Mouse (Mus musculus): ENCODE measurements around the gene Phf19.

The Phf19 gene

DNA sequence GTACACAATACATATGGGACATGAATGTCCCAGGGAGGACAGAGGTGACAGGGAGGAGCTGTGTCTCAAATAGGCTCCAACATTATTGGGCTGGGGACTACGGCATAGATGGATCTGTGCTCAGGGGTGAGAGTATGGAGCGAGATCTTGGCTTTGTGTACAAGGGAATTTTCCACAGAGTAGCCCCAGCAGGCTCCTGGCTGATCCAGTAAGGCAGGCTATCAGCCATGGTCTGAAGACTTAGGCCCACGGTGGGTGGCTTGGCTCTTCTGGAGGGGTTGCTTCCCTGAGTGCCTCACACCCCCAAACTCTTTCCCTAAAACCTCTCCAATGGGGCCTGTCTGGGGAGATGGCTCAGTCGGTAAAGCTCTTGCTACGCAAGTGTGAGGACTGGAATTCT, 26.4 kb upstream of the Phf19 start:
- DNase-seq (ENCODE audit: extremely low spot score, low read depth, low spot score): no peak

DNA sequence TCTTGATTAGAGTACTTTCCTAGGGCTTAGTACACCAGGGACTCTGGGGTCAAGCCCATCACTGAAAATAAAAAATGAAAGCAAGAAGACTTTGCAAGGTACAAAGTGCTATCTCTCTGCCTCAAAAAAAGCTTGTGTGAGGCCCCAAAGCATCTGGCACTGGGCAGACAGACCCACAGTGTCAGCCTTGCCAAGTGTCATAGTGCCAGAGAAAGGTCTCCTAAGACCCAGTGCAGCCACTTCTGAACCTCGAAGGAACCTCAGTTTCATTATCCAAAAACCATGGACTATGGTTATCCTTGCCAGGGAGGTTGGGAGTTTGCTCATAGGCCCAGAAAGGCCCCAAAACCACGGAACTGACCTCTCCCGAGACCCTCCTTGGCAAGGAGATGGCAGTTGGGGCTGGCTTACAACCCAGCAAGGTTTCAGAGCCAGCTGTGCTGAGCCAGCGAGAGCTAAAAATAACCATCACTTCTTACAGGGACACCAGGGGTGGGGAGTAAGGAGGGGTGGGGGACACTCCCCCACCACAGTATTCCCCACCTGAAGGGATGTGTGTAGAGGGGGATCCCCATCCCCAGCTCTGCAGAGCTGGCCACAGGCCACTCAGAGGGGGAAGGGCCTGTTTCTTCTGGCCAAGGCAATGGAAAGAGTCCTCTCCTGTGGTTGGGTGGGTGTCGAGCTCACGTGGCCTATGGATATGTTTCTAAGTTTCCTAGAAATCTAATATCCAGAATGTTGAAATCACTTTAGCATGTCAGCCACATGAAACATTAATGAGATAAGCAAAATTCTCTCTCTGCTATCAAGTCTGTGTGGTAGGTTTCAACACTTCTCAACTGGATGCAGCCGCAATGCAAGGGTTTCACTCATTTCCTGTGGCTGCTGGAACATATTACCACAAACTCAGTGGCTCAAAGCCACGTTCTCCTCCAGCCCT, 24.7 kb upstream of the Phf19 start:
- no peak for DNase-seq (ENCODE audit: extremely low spot score, low read depth, low spot score)

GRCm38 (mm10) chr2:34937460-34937859, 23.6 kb upstream of the Phf19 start:
- no peak for DNase-seq (ENCODE audit: extremely low spot score, low read depth, low spot score)

DNA sequence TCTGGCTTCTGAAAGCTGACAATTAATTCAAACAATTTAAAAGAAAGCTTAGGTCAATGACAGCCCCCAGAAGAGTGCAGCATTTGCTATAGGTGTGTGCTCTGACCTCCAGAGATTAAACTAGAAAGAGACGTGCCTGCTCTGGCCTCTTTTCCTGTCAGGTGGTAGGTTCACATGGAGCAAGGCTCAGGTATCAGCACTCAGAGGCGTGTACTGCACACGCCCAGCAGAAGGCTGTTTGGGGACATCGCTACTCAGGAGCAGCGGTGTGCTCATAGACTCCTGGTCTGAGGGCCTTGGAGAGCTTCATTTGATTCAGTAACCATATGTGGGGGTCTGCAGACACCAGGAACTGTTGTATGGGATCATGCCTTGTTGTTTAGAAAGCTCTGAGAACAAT, 13.5 kb upstream of the Phf19 start:
- no peak for DNase-seq (ENCODE audit: extremely low spot score, low read depth, low spot score)

DNA sequence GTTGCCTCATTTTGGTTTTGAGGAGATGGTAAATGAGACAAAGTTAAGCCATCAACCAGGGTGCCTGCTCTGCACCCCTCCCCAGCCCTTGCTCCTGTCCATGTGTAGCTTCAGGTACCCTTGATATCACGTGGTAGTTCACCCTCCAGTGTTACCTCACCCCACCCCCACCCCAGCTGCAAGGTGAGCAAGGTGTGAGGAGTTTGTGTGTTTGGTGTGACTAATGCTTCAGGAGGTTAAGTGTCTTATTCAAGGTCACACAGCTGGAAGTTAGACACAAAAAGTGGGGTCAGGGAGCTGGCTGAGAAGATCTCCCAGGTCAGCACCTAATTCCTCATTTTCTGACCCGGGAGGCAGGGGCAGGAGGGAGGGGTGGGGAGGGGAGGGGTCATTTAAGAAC, 8.9 kb upstream of the Phf19 start:
- no peak for DNase-seq (ENCODE audit: extremely low spot score, low read depth, low spot score)

- DNase-seq (ENCODE audit: extremely low spot score, low read depth, low spot score): no peak
Measured at GRCm38 (mm10) chr2:34920144-34920543, 6.3 kb upstream of the Phf19 start.

GRCm38 (mm10) chr2:34915103-34915502, 1.3 kb upstream of the Phf19 start:
- DNase-seq (ENCODE audit: extremely low spot score, low read depth, low spot score): no peak

- no peak for DNase-seq (ENCODE audit: extremely low spot score, low read depth, low spot score)
Measured at GRCm38 (mm10) chr2:34914823-34915082, 927 bp upstream of the Phf19 start.

GRCm38 (mm10) chr2:34914069-34914822, 420 bp upstream of the Phf19 start:
- DNase-seq (ENCODE audit: extremely low spot score, low read depth, low spot score): no peak

- DNase-seq (ENCODE audit: extremely low spot score, low read depth, low spot score): no peak
Measured at GRCm38 (mm10) chr2:34912613-34913012, 1.2 kb downstream of the Phf19 start.

DNA sequence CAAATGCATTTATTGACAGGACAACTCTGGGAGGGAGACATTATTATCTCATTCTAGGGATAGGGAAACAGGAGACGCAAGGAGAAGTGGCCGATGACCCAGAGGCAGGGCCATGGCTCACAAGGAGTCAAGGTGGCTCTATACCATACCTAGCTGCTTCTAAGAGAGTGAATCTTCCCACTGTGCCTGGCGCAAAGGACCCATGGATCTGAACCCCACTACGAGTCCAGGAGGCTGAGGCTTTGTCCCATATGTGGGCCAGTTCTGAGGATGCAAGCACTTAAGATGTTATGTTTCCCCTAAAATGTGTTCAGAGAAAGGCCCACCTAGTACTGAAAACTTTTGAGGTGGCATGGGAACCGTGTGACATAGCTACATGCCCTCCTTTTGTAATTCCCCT, 2.0 kb downstream of the Phf19 start:
- no peak for DNase-seq (ENCODE audit: extremely low spot score, low read depth, low spot score)

DNA sequence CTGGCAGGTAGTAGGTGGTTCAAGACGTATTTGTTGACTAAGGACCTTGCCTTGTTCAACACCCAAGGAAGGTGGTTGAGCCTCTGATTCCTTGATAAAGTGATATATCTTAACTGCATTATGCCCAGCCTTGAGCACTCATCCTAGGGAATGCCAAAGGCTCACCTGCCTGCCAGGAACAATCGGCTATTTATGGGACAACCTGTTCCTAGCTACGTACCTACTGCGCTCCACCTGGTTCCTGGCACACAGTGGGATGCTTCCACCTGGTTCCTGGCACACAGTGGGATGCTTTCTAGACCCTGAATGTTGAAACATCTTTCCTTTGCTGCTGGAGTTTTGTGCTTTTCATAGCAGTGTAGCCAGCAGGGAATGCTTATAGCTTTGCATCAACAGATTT, 4.1 kb downstream of the Phf19 start:
- no peak for DNase-seq (ENCODE audit: extremely low spot score, low read depth, low spot score)

- no peak for DNase-seq (ENCODE audit: extremely low spot score, low read depth, low spot score)
Measured at GRCm38 (mm10) chr2:34906861-34907604, 6.8 kb downstream of the Phf19 start.

DNA sequence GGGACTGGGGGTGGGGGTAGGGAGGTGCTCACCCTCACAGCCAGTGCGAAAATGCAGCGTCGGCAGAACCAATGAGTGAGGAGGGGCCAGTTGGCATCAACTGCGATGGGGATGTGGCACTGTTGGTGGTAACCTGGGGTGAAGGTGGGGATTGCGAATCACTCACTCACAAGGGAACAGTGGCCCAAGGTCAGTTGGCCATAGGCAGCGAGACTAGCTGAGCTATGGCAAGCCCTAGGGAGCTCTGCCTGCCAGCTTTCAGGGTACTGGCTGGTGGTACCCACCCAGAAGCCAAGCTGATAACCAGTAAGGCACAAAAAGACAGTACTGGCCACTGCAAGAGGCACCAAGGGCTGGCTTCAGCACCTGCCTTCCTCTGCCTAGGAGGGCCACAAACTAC, 7.4 kb downstream of the Phf19 start:
- DNase-seq (ENCODE audit: extremely low spot score, low read depth, low spot score): no peak

GRCm38 (mm10) chr2:34904849-34905542, 8.8 kb downstream of the Phf19 start:
- peak; percentile 80 for DNase-seq (ENCODE audit: extremely low spot score, low read depth, low spot score)

DNA sequence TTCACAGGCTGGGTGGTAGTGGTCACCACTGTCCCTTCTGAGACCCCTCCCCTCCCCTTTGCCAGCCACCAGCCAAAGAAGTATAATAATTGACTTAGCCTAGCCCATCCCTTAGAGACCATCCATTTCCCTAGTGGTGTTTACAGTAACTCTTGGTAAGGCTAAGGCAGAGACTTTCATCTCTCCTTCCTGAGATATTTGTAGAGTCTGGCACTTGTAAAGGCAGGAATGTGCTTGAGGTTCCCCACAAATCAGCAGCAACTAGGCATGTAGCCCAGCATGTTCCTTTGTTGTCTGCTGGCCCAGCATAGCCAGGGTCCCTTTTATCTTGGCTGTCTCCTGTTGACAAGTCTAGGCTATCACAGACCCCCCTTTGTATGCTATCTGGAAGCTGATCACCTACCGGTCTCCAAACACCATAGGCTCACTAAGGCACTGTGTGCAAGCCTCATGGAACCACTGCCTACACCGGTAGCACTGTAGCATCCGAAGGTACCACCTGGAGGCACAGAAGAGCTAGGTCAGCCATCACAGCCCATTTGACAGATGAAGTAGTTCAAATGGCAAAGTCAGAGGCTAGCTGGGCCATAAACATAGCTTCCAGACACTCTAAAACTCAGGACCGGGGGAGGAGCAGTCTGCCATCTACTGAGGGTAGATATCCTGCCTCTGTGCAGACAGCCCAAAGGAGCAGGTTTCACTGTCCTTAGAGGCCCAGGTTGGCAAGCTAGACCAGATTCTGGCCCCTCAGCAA, 10.0 kb downstream of the Phf19 start:
- no peak for DNase-seq (ENCODE audit: extremely low spot score, low read depth, low spot score)

GRCm38 (mm10) chr2:34903191-34903590, 10.6 kb downstream of the Phf19 start:
- no peak for DNase-seq (ENCODE audit: extremely low spot score, low read depth, low spot score)

GRCm38 (mm10) chr2:34902731-34903130, 11.1 kb downstream of the Phf19 start:
- DNase-seq (ENCODE audit: extremely low spot score, low read depth, low spot score): no peak

GRCm38 (mm10) chr2:34901726-34902125, 12.1 kb downstream of the Phf19 start:
- DNase-seq (ENCODE audit: extremely low spot score, low read depth, low spot score): no peak

DNA sequence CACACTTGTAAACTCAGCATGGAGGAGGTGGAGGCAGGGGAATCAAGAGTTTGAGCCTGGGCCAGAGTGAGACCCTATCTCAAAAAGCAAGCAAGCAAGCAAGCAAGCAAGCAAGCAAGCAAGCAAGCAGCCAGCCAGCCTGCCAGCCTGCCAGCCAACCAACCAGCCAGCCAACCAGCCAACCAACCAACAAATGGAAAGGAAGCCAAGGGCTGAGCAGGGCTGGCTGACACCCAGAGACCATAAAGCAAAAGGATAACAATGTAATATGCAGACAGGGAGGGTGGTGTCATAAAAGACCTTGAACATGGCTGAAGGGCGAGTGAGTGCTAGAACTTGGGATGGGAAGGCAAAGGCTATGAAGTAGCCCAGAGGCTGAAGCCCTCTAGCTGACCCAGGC, 13.4 kb downstream of the Phf19 start:
- no peak for DNase-seq (ENCODE audit: extremely low spot score, low read depth, low spot score)

All from hindlimb bud, embryonic 11.5 days (tissue).